Mouse (Mus musculus) T-helper 2 cell (primary cell): ENCODE measurements around the gene Pip4k2b.
"Not testable (repeated sequence)": the region's sequence is repeated elsewhere in the genome, so short reads cannot be mapped to it uniquely, and the experiment has no call there.

Experiments
- in situ Hi-C: fragments of 300-600 bp; cut with MboI, MseI; formaldehyde crosslinking; loops from one replicate; pipeline ENCODE4 v1.15.1; 2025; ENCODE audit warnings: high pct_unique_total_duplicates

Gene Pip4k2b

GRCm38 (mm10) chr11:97714784-97715760 is 29.4 kb downstream of the Pip4k2b start:
- in situ Hi-C loops, result no loop called here

- in situ Hi-C loops, result no loop called here
Observed at GRCm38 (mm10) chr11:97714356-97714755, 30.1 kb downstream of the Pip4k2b start.

- in situ Hi-C loops, result no loop called here
Observed at GRCm38 (mm10) chr11:97713896-97714295, 30.6 kb downstream of the Pip4k2b start.

- in situ Hi-C loops, result no loop called here
Observed at GRCm38 (mm10) chr11:97712286-97712685, 32.2 kb downstream of the Pip4k2b start.

GRCm38 (mm10) chr11:97711200-97711900 is 33.2 kb downstream of the Pip4k2b start:
- in situ Hi-C loops, result no loop called here

GRCm38 (mm10) chr11:97710067-97710466 is 34.4 kb downstream of the Pip4k2b start:
- in situ Hi-C loops, result not testable (repeated sequence)

GRCm38 (mm10) chr11:97703039-97703826 is 41.3 kb downstream of the Pip4k2b start, which contains the start of gene Psmb3:
Gene Psmb3, plus strand, starts transcription at chr11:97703399.
- in situ Hi-C loops, result loop anchor here (5.0 kb wide), 1 partner anchor 34 kb away; no protein-coding TSS in a partner anchor

- in situ Hi-C loops, result loop anchor here (5.0 kb wide), 1 partner anchor 35 kb away; no protein-coding TSS in a partner anchor
Observed at GRCm38 (mm10) chr11:97702393-97702745, 42.1 kb downstream of the Pip4k2b start.

- in situ Hi-C loops, result loop anchor here (5.0 kb wide), 1 partner anchor 36 kb away; no protein-coding TSS in a partner anchor
Observed at GRCm38 (mm10) chr11:97701581-97702392, 42.7 kb downstream of the Pip4k2b start.

- in situ Hi-C loops, result loop anchor here (5.0 kb wide), 1 partner anchor 36 kb away; no protein-coding TSS in a partner anchor
Observed at GRCm38 (mm10) chr11:97700746-97701580, 43.5 kb downstream of the Pip4k2b start.

GRCm38 (mm10) chr11:97700003-97700745 is 44.3 kb downstream of the Pip4k2b start, which contains the start of gene Pcgf2:
Gene Pcgf2, minus strand, starts transcription at chr11:97700497.
- in situ Hi-C loops, result loop anchor here (5.0 kb wide), 1 partner anchor 37 kb away; no protein-coding TSS in a partner anchor

- in situ Hi-C loops, result loop anchor here (5.0 kb wide), 2 partner anchors 38 to 72 kb away; partner anchors contain the start of gene Epop
Observed at GRCm38 (mm10) chr11:97699626-97700002, 44.9 kb downstream of the Pip4k2b start.

GRCm38 (mm10) chr11:97698741-97699611 is 45.5 kb downstream of the Pip4k2b start:
- in situ Hi-C loops, result loop anchor here (5.0 kb wide), 1 partner anchor 72 kb away; the partner anchor contains the start of gene Epop

GRCm38 (mm10) chr11:97697891-97698529 is 46.5 kb downstream of the Pip4k2b start:
- in situ Hi-C loops, result loop anchor here (5.0 kb wide), 1 partner anchor 71 kb away; the partner anchor contains the start of gene Epop

- in situ Hi-C loops, result loop anchor here (5.0 kb wide), 1 partner anchor 70 kb away; the partner anchor contains the start of gene Epop
Observed at GRCm38 (mm10) chr11:97697199-97697890, 47.2 kb downstream of the Pip4k2b start.

- in situ Hi-C loops, result loop anchor here (5.0 kb wide), 1 partner anchor 69 kb away; the partner anchor contains the start of gene Epop
Observed at GRCm38 (mm10) chr11:97696669-97697068, 47.8 kb downstream of the Pip4k2b start.
